Mouse (Mus musculus) mouse trophoblast stem cell (cell line): Measurements from ENCODE around the gene Nefh.

Source experiments
- in situ Hi-C, 2 experiments: fragments of 300-500 bp; cut with MseI, MboI; formaldehyde crosslinking; loops; 2 replicates in 1 of 2; 3 replicates in 1 of 2; pipeline ENCODE4 v1.15.1; 2025

Gene Nefh

DNA sequence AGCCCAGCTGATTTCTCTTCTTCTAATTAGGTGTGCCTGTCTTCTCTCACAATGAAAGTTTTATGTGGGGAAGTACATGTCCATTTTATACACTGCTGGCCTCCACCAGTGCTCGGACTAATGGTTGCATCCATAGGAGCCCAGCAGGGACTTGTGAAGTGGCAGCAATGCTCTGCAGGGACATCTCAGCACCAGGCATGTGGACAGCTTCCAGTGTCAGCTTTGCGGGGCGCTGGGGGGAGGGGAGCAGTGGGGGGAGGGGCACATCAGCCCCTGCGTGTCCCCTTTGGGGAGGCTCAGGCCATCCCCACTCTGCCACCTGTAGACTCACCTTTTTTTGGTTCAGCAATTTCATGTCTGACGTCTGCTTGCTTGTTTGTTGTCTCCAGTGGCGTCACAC lies 5.5 kb upstream of the Nefh start:
- in situ Hi-C loops = no loop called here

DNA sequence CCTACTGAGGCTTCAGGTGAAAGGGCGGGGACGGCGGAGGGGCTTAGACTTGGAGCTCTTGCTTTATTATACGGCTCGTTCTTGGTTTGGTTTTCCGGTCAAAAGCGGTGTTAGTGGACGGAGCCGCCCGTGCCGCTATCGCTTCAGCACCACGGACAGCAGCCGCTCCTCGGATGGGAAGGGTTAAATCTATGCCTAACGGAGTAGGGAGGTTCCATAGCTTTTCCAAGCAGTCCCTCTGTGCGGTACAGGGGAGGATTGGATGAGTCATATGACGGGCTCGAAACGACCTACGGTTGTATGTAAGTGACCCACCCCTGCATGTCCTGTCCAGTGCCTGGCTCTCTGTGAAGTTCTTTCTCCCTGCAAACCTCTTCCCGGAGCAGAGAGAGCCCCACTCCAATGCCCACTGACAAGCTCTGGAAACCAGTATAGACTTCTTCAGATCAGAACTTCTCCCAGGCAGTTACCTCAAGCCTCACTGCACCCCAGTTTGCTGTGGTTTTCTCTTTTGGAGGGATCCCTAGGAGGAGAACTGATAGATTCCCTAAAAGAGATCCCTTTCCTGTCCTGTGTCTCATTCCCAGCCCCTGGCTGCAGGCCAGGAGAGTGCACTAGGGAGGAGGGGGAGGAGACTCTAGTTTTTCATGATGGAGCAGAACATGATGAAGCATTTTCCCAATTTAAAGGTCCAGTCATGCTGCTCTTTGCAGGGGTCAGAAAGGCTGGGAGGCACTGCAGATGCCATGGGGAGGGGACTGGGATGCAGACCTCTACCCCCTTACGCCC lies 1.6 kb upstream of the Nefh start:
- in situ Hi-C loops = no loop called here

DNA sequence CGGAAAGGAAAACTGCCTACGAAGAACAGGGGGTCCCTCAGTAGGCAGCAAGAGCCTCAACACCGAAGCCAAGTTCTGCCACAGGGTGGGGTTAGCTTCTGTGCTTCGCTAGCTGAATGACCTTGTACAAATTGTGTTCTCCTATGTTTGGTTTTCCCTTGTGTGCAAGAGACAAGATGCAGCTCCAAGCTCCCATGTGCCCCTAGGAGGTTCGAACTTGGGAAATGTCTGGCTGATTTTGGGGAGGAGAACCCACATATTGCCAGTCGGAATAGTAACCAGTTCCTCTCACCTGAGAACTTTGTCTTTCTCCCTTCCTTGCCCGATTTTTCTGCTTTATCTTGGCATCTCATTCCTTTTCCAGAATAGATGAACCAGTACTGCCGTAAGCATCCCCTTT lies 928 bp upstream of the Nefh start:
- in situ Hi-C loops = no loop called here

DNA sequence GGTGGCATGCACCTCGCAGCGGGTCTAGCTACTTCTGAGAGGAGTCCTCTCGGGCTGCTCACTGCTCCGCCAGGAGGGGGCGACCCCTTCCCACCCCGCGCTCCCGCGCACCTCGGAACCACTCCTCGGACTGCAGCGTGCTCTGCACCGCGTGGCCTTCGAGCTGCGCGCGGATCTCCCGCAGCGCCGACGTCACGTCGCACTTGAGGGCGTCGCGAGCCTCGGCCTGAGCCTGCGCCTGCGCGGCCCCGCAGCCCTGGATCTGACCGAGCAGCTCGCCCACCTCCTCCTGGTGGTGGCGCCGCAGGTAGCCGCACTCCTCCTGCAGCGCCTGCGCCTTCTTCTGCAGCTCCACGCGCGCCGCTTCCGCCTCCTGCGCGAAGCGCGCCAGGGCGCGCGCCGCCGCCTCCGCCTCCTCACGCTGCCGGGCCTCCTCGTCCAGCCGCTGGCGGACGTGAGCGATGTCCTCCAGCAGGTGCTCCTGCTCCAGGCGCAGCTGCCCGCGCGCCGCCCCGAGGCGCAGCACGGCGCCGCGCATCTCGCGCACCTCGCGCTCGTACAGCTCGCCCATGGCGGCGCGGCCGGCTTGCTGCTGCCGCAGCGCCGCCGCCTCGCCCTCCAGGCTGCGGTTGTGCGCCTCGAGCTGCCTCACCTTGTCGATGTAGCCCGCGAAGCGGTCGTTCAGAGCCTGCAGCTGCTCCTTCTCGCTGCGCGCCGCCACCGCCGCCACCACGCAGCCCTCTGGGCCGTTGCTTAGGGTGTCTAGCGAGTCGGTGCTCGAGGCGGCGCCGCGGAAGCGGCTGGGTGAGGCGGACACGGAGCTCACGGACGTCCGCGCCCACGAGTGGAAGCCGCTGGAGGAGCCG lies 684 bp downstream of the Nefh start:
- in situ Hi-C loops = no loop called here

DNA sequence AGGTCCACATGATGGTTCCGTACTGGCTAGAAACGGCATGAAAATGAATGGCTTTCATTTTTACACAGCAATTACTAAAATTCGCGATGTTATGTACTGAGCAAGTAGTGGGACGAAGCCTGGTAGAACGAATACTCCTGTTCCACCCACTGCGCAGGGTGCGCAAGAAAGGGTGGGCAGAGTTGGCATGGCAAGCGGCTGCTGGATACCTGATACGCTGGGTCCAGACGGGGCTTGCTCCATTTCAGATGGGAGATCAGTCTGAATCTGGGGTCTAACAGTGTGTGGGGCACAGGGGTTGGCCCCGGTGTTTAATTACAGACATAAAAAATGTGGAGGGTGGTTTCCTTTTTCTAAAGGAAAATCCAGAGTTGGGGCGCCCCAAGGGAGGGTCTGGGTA lies 1.3 kb downstream of the Nefh start:
- in situ Hi-C loops = no loop called here

DNA sequence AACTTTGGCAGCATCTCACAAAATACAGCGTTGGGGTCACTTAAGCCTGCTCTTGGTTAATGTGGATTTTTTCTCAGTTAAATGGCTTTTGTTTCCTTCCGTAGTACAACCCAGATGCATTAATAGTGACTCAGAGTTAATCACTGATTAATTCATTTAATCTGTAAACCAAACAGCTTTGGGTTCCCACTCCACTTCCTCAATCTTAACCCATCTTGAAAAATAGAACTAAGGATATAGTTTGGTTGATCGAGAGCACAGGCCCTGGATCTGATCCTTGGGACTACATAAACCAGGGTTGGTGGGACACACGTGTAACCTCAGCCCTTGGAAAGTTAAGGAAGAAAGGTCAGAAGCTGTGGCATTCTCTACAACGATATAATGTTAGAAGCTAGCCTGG lies 11.6 kb downstream of the Nefh start:
- in situ Hi-C loops = no loop called here

DNA sequence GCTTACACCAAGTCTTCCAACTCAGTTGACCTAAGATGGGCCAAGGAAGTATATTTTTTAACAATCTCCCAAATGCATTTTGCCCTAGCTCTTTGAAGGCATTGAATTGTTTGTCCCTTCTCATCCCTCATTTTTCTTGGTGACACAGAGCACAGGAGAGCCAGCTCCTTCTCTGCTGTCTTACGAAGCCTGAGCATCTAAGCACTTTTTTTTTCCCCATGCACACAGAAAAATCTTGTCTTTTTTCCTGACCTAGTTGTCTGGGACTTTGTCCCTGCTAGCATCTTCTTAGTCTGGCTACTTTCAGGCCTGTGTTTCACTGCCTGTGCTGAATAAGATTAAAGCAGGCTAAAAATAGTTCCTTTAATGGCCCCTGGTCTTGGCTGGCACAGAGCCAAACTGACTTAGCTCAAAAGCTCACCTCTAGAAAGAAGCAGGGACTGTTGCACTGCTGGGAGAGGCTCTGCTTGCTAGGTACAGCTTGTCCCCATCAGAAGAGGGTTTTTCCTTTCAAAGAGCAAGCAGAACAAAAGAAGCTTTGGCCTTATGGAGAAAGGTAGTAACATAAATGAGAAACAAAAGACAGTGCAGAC lies 16.8 kb downstream of the Nefh start:
- in situ Hi-C loops = no loop called here

DNA sequence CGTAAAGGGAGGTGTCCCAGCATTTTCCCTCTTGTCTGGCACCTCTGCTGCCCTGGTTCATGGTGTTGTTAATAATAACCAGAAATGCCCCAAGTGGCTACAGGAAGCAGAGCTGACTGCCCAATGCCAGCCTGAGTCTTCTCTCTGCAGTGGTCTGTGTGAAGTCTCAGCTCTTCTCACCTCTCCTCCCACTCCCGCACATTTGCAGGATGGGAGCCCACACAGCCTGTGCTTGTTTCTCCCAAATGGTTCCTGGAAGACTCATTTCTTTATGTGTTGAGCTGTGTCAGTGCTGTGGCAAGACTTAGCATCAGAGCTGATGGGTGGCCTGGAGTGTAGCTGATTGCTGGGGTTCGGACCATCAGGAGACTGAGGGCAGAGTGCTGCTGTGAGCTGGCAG lies 20.6 kb downstream of the Nefh start:
- in situ Hi-C loops = no loop called here

DNA sequence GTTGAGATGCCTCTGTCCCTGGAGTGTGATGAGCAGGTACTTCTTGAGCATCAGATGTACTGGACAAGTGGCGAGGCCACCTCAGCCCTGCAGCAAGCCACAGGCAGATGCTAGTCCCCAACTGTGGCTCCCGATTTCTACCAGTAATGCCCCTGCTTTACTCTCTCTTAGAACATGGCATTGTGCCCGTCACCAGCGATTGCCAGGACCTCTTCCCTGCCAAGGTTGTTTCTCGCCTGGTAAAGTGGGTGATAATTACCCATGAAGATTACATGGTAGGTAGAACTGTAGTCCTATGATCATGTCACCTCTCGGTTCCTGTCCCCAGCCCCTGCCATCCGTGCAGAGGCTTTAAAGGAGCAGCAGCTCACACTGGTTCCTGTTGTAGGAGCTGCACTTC lies 26.1 kb downstream of the Nefh start:
- in situ Hi-C loops = loop anchor here in 1 of 2 experiments (5.0 kb wide), 1 partner anchor 46 kb away; no protein-coding TSS in a partner anchor

DNA sequence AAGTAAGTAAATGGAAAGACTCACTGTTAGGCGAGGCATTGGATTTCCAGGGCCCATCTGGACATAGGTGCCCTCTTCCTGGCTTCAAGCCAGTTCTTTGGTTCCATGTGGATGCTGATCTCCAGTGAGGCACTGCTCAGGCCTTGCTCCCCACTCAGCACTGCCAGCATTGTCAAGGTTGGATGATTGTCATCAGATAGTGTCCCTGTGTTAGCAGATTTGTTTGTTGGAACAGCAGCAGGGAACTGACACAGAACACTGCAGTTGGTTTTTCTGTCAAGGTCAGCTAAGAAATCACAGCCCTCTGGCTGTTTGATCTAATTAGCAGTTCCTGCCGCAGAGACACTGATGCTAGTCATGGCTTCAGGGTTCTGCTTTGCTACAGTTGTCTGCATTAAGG lies 26.6 kb downstream of the Nefh start:
- in situ Hi-C loops = loop anchor here in 1 of 2 experiments (5.0 kb wide), 1 partner anchor 46 kb away; no protein-coding TSS in a partner anchor

DNA sequence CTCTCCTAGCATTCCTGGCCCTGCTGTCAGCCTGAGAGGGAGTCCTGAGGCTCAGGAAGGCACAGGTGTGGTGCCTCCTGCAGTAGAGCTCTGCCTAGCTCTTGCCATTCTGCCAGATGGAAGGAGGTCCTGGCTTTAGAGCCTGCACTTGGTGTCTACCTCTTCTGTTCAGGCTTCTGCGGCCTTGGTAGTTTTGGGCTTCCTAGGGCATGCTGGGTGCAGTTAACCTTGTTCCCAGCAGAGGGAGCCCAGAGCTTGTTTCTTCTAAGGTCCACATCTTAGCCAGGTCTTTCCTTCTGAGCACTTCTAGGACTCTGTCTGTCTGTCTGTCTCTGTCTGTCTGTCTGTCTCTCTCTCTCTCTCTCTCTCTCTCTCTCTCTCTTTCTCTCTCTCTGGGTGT lies 31.8 kb downstream of the Nefh start:
- in situ Hi-C loops = loop anchor here in 1 of 2 experiments (5.0 kb wide), 1 partner anchor 61 kb away; no protein-coding TSS in a partner anchor

DNA sequence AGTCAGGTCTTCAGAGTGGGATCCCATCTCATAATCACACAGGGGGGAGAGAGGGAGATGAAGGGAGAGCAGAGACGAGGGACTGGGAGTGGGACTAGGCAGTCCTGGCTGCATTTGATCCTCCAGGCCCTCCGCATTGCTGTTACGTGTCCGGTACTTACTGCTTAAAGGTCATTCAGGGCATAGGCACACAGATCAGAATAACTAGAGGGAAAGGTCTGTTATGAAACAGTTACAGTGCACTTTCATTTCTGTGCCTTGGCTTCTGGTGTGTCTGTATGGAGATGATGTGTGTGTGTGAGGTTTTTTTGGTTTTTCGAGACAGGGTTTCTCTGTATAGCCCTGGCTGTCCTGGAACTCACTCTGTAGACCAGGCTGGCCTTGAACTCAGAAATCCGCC lies 41.6 kb downstream of the Nefh start:
- in situ Hi-C loops = no loop called here

DNA sequence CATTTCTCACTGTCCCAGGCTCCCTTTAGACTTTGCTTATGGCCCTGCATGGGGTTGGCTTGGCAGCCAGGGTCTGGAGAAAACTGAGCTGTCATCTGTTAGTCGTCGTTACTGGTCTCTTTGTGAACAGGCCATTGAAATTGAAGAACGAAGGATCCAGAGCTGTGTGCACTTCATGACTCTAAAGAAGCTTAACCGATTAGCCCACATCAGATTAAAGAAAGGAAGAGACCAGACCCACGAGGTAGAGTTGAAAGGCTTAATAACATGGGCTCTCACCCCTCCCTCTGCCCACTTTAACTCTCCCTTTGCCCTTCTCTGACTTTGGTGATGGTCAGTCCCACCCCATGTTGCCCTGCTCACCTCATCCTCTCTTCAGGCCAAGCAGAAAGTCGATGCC lies 45.9 kb downstream of the Nefh start:
- in situ Hi-C loops = no loop called here

DNA sequence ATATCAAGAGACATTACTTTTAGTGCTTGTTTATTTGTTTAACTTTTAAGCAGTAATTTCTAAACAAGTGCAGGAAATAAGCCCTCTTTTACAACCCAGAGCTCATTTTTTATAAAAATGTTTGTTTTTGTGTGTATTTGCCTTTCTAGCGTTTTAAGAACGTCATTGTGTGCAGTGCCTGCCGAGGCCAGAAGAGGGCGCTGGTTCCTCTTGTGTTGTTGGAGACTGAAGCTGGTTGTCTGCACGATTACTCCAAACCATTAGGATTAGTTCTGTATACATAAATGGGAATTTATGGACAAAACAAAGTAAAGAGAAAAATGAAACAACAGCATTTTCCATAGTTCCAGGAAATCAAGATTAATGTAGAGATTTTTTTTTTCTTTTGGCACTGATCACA lies 47.4 kb downstream of the Nefh start:
- in situ Hi-C loops = no loop called here

DNA sequence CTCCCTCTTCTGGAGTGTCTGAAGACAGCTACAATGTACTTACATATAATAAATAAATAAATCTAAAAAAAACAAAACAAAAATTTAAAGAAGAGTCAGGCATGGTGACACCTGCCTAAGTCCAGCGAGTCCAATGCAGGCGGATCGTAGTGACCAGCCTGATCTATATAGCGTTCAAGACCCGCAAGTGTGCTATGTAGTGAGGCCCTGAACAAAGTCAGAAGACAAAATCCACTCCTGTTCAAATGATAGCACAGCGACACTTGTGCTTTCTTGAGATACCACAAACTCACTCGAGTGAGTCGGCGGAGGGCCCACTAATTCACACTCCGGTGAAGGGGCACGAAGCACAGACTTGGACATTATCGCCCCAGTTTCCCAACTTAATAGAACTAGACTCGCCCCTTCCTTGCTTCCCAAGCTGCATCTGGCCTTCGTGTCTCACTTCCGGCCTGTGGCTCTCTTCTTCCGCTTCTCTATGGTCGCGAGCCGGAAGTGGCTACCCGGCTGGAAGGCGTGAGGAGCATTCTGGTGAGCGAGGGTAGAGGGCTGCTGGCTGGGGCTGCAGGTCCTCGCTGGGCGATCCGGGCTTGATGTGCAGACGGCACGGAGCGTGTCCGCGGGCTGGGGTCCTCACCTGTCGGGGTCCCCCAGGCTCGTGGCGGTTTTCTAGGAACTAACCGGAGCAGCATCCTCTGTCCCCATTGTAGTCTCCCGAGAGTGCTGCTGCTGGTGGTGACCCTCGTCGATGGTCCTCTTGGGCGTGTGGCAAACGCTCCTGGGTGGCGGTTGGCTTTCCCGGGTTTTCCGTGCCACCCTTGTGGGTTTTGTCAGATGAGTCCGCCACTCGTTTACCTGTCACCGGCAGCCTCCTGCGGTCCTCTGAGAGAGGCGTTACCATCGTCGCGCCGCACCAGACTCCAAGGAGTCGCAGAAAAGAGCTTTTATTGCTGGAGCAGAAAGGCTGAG lies 52.7 kb downstream of the Nefh start, which contains the start of gene Thoc5:
Gene Thoc5, plus strand, starts transcription at position 473 of the 969 bp plus-strand sequence.
- in situ Hi-C loops = no loop called here
